Mouse (Mus musculus): ENCODE measurements around the gene Fmo2. TPM values are rescaled to one million over a fixed set of nuclear protein-coding genes. Genes with fewer than 3 reads are reported as not detected.

Gene Fmo2
- polyA plus RNA-seq, 1 experiment: 9.7 TPM

GRCm38 (mm10) chr1:162867396-162867795 is 31.1 kb downstream of the Fmo2 start:
- Histone ChIP-seq H3K27ac (replicated peaks; ENCODE audit: low read depth, low read length) (no peak overlapping the region), H3K4me3 (ENCODE audit: insufficient read depth, low read depth, low read length) (no peak overlapping the region), H3K4me1 (ENCODE audit: control insufficient read depth, insufficient read depth, insufficient read length, low read length) (peaks cover 14% of the 10 kb centered on the region)

- Histone ChIP-seq H3K4me3 (ENCODE audit: insufficient read depth, low read depth, low read length) (peak within 1 kb of the TSS; percentile 69), H3K4me1 (ENCODE audit: control insufficient read depth, insufficient read depth, insufficient read length, low read length) (peaks cover 7% of the 10 kb centered on the region), H3K27ac (replicated peaks; ENCODE audit: low read depth, low read length) (peak within 1 kb of the TSS; percentile 90)
Measured at GRCm38 (mm10) chr1:162866280-162866681, 32.2 kb downstream of the Fmo2 start, which contains the start of gene Fmo1. TSS of gene Fmo1 (minus strand) at chr1:162866610.

- H3K4me3 ChIP-seq (ENCODE audit: insufficient read depth, low read depth, low read length): peak overlapping the region; percentile 69
Measured at GRCm38 (mm10) chr1:162865493-162865830, 33.1 kb downstream of the Fmo2 start.

GRCm38 (mm10) chr1:162864816-162865492 is 33.6 kb downstream of the Fmo2 start:
- peaks cover 8% of the 10 kb centered on the region for H3K4me1 ChIP-seq (ENCODE audit: control insufficient read depth, insufficient read depth, insufficient read length, low read length)
- H3K4me3 ChIP-seq (ENCODE audit: insufficient read depth, low read depth, low read length): peak overlapping the region; percentile 69
- peak overlapping the region; percentile 73 for H3K27ac ChIP-seq (replicated peaks; ENCODE audit: low read depth, low read length)

More at GRCm38 (mm10) chr1:162865493-162865830, 33.1 kb downstream of the Fmo2 start:
- H3K27ac ChIP-seq (replicated peaks; ENCODE audit: low read depth, low read length): peak overlapping the region; percentile 73
- peaks cover 5% of the 10 kb centered on the region for H3K4me1 ChIP-seq (ENCODE audit: control insufficient read depth, insufficient read depth, insufficient read length, low read length)

- Histone ChIP-seq H3K4me1 (ENCODE audit: control insufficient read depth, insufficient read depth, insufficient read length, low read length) (peaks cover 8% of the 10 kb centered on the region), H3K4me3 (ENCODE audit: insufficient read depth, low read depth, low read length) (peak overlapping the region; percentile 26; the same call in 1 of the 2 replicates), H3K27ac (replicated peaks; ENCODE audit: low read depth, low read length) (no peak overlapping the region)
Measured at GRCm38 (mm10) chr1:162864279-162864678, 34.2 kb downstream of the Fmo2 start.

GRCm38 (mm10) chr1:162863579-162863978 is 34.9 kb downstream of the Fmo2 start:
- Histone ChIP-seq H3K4me1 (ENCODE audit: control insufficient read depth, insufficient read depth, insufficient read length, low read length) (peaks cover 7% of the 10 kb centered on the region), H3K27ac (replicated peaks; ENCODE audit: low read depth, low read length) (no peak overlapping the region), H3K4me3 (ENCODE audit: insufficient read depth, low read depth, low read length) (peak overlapping the region; percentile 4; the same call in 1 of the 2 replicates)

GRCm38 (mm10) chr1:162862328-162862727 is 36.2 kb downstream of the Fmo2 start:
- Histone ChIP-seq H3K27ac (replicated peaks; ENCODE audit: low read depth, low read length) (peak overlapping the region; percentile 10), H3K4me1 (ENCODE audit: control insufficient read depth, insufficient read depth, insufficient read length, low read length) (peaks cover 11% of the 10 kb centered on the region), H3K4me3 (ENCODE audit: insufficient read depth, low read depth, low read length) (peak overlapping the region; percentile 22; the same call in 1 of the 2 replicates)

- peak overlapping the region; percentile 72 for H3K27ac ChIP-seq (replicated peaks; ENCODE audit: low read depth, low read length)
- peaks cover 17% of the 10 kb centered on the region for H3K4me1 ChIP-seq (ENCODE audit: control insufficient read depth, insufficient read depth, insufficient read length, low read length)
- peak overlapping the region; percentile 12; the same call in 1 of the 2 replicates for H3K4me3 ChIP-seq (ENCODE audit: insufficient read depth, low read depth, low read length)
Measured at GRCm38 (mm10) chr1:162859996-162860605, 38.4 kb downstream of the Fmo2 start.

GRCm38 (mm10) chr1:162859545-162859976 is 39.0 kb downstream of the Fmo2 start:
- Histone ChIP-seq H3K4me3 (ENCODE audit: insufficient read depth, low read depth, low read length) (peak overlapping the region; percentile 71), H3K4me1 (ENCODE audit: control insufficient read depth, insufficient read depth, insufficient read length, low read length) (peaks cover 21% of the 10 kb centered on the region), H3K27ac (replicated peaks; ENCODE audit: low read depth, low read length) (peak overlapping the region; percentile 93)

- Histone ChIP-seq H3K4me1 (ENCODE audit: control insufficient read depth, insufficient read depth, insufficient read length, low read length) (peaks cover 22% of the 10 kb centered on the region), H3K27ac (replicated peaks; ENCODE audit: low read depth, low read length) (peak overlapping the region; percentile 93), H3K4me3 (ENCODE audit: insufficient read depth, low read depth, low read length) (peak overlapping the region; percentile 71)
Measured at GRCm38 (mm10) chr1:162858748-162859130, 39.8 kb downstream of the Fmo2 start.

- Histone ChIP-seq H3K4me1 (ENCODE audit: control insufficient read depth, insufficient read depth, insufficient read length, low read length) (peaks cover 26% of the 10 kb centered on the region), H3K4me3 (ENCODE audit: insufficient read depth, low read depth, low read length) (peak overlapping the region; percentile 71), H3K27ac (replicated peaks; ENCODE audit: low read depth, low read length) (peak overlapping the region; percentile 93)
Measured at GRCm38 (mm10) chr1:162857766-162858747, 40.5 kb downstream of the Fmo2 start.

GRCm38 (mm10) chr1:162853812-162854482 is 44.6 kb downstream of the Fmo2 start:
- peaks cover 19% of the 10 kb centered on the region for H3K4me1 ChIP-seq (ENCODE audit: control insufficient read depth, insufficient read depth, insufficient read length, low read length)
- H3K27ac ChIP-seq (replicated peaks; ENCODE audit: low read depth, low read length): no peak overlapping the region
- no peak overlapping the region for H3K4me3 ChIP-seq (ENCODE audit: insufficient read depth, low read depth, low read length)

GRCm38 (mm10) chr1:162847554-162847953 is 51.0 kb downstream of the Fmo2 start:
- no peak overlapping the region for H3K4me3 ChIP-seq (ENCODE audit: insufficient read depth, low read depth, low read length)
- no peaks in the 10 kb centered on the region; the same call in 1 of the 2 replicates for H3K4me1 ChIP-seq (ENCODE audit: control insufficient read depth, insufficient read depth, insufficient read length, low read length)
- no peak overlapping the region for H3K27ac ChIP-seq (replicated peaks; ENCODE audit: low read depth, low read length)

GRCm38 (mm10) chr1:162840211-162840610 is 58.3 kb downstream of the Fmo2 start:
- no peak overlapping the region for H3K27ac ChIP-seq (replicated peaks; ENCODE audit: low read depth, low read length)
- H3K4me1 ChIP-seq (ENCODE audit: control insufficient read depth, insufficient read depth, insufficient read length, low read length): no peaks in the 10 kb centered on the region

More at GRCm38 (mm10) chr1:162840211-162840610, 58.3 kb downstream of the Fmo2 start:
- H3K4me3 ChIP-seq (ENCODE audit: insufficient read depth, low read depth, low read length): no peak overlapping the region

Measured in brown adipose tissue, adult 24 weeks (tissue).